Mouse (Mus musculus) embryonic facial prominence, embryonic 10.5 days (tissue): ENCODE data around the gene Ffar4. TPM values are rescaled to one million over a fixed set of nuclear protein-coding genes. Genes with fewer than 3 reads are reported as not detected.

Experiments used
- DNase-seq: peaks from one replicate; pipeline ENCODE4 v3.0.0-alpha.2; 2017; ENCODE audit warnings: low spot score
- H3K27ac ChIP-seq: fragments of 300-500 bp; sonication (generic); replicated peaks from 2 replicates; pipeline ENCODE4 v1.5.1; 2016; ENCODE audit warnings: mild to moderate bottlenecking
- H3K27me3 ChIP-seq: fragments of 300-500 bp; sonication (generic); replicated peaks from 2 replicates; pipeline ENCODE4 v1.6.1; 2016; ENCODE audit warnings: low read depth, mild to moderate bottlenecking; ENCODE audit not compliant: poor library complexity, severe bottlenecking
- H3K36me3 ChIP-seq: fragments of 300-500 bp; sonication (generic); replicated peaks from 2 replicates; pipeline ENCODE4 v1.6.1; 2016; ENCODE audit warnings: mild to moderate bottlenecking, moderate library complexity
- H3K4me1 ChIP-seq: fragments of 300-500 bp; sonication (generic); 2 replicates; pipeline ENCODE4 v1.6.1; 2016
- H3K4me3 ChIP-seq: fragments of 300-500 bp; sonication (generic); 2 replicates; pipeline ENCODE4 v1.5.1; 2016; ENCODE audit warnings: mild to moderate bottlenecking, moderate library complexity
- H3K9me3 ChIP-seq: fragments of 300-500 bp; sonication (generic); 2 replicates; pipeline ENCODE4 v1.6.1; 2016; ENCODE audit warnings: mild to moderate bottlenecking
- WGBS: fragments of 180-500 bp; shearing (Covaris S2); methylation state at CpG from one replicate; pipeline ENCODE4 v1.1.7; 2016; 5-methylcytosine and 5-hydroxymethylcytosine counted together
- polyA plus RNA-seq: library from polyadenylated mRNA; unstranded; fragments of >200 nt; fragmentation: Nextera tagmentation; extraction: Ambion mirVana; gene quantifications from 2 replicates; pipeline ENCODE4 v1.2.1, GENCODE M21; 2016

Gene Ffar4
- polyA plus RNA-seq, 1 experiment from 2014 or later = not detected

GRCm38 (mm10) chr19:38161648-38162354 is 64.9 kb downstream of the Ffar4 start:
- Histone ChIP-seq H3K36me3 (no peaks in the 10 kb centered on the region), H3K9me3 (no peaks in the 10 kb centered on the region), H3K27ac (no peak overlapping the region), H3K4me1 (peaks cover 8% of the 10 kb centered on the region; the same call in 1 of the 2 replicates), H3K27me3 (no peaks in the 10 kb centered on the region), H3K4me3 (no peak overlapping the region)
- WGBS = 93% methylated on average over 21 of the region's 21 CpGs
- DNase-seq = no peak

Other genes with a start within 250 kb of the Ffar4 start
- gene Myof, start 53.5 kb upstream of the Ffar4 start, polyA plus RNA-seq = 2.6 and 4.0 TPM in 2 replicates
- gene Cep55, start 42.1 kb upstream of the Ffar4 start, polyA plus RNA-seq = 29.6 and 38.1 TPM in 2 replicates
- gene Rbp4, start 28.2 kb downstream of the Ffar4 start, polyA plus RNA-seq = 1.0 and 2.3 TPM in 2 replicates
- not detected in 2 replicates for gene Pde6c, start 35.7 kb downstream of the Ffar4 start, polyA plus RNA-seq
- gene Fra10ac1, start 127.1 kb downstream of the Ffar4 start, polyA plus RNA-seq = 44.1 and 44.6 TPM in 2 replicates
- 1.2 and 1.4 TPM in 2 replicates for gene Lgi1, start 167.5 kb downstream of the Ffar4 start, polyA plus RNA-seq